ENCODE assay signal across 17 mouse cellular contexts in the genomic region with DNA sequence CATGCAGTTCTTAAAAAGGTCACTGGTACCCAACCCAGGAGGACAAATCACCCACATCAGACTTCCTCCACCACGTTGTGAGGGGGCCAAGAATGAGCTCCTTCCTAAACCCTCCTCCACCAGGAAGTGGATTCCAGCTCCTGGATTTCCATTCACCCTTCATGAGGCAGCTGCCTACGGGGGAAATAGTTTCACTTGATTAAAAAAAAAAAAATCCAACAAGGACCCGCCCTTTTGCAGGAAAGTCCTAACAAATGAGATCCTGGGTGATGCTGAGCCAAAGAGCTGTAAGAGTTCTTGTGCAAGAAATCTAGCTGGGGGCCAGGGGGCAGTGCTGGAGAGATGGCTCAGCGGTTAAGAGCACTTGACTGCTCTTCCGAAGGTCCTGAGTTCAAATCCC. TPM values are rescaled to one million over a fixed set of nuclear protein-coding genes. Genes with fewer than 3 reads are reported as not detected.
DNase-seq lines count a peak whose midpoint lies in the region; ATAC-seq and TF ChIP-seq lines count a peak whose summit lies in the region.
"Had no signal": no experiment of that assay in that cellular context is flagged by ENCODE, and none has a peak within 500 bp of the region (broad histone marks: within the 10 kb centered on the region; RNA-seq: fewer than 3 reads in every experiment).

No protein-coding gene starts in this region.

- TF ChIP-seq CTCF in kidney, postnatal 0 days (IDR thresholded peaks at IDR 0.05; ENCODE audit: low read depth) = no peak

- no peak for ATAC-seq in heart, embryonic 12.5 days (ENCODE audit: insufficient number of reproducible peaks, low FRiP score)
- ATAC-seq in kidney, postnatal 0 days (replicated peaks; ENCODE audit: low FRiP score, low read depth) = no peak
- ATAC-seq in hindbrain, embryonic 11.5 days (ENCODE audit: low FRiP score) = no peak

- H3K4me2 ChIP-seq in heart, embryonic 12.5 days = no peak overlapping the region
- no peak overlapping the region for H3K4me2 ChIP-seq in kidney, postnatal 0 days (ENCODE audit: low read length)
- no peak overlapping the region for H3K4me2 ChIP-seq in hindbrain, embryonic 11.5 days (replicated peaks; ENCODE audit: low read depth, low read length)
- H3K4me2 ChIP-seq: lung, embryonic 15.5 days had no signal

- H3K27me3 ChIP-seq in heart, embryonic 12.5 days (replicated peaks) = no peaks in the 10 kb centered on the region
- H3K27me3 ChIP-seq in kidney, postnatal 0 days (ENCODE audit: insufficient read depth, low read length) = no peaks in the 10 kb centered on the region
- no peaks in the 10 kb centered on the region for H3K27me3 ChIP-seq in hindbrain, embryonic 11.5 days (ENCODE audit: control insufficient read depth, insufficient read depth, low read length)
- H3K27me3 ChIP-seq: lung, embryonic 15.5 days had no signal

- no peak overlapping the region for H3K27ac ChIP-seq in heart, embryonic 12.5 days (ENCODE audit: poor library complexity, severe bottlenecking)
- H3K27ac ChIP-seq in kidney, postnatal 0 days = no peak overlapping the region
- H3K27ac ChIP-seq in hindbrain, embryonic 11.5 days (ENCODE audit: low read depth, low read length) = no peak overlapping the region
- H3K27ac ChIP-seq: lung, embryonic 15.5 days had no signal

- no peaks in the 10 kb centered on the region for H3K36me3 ChIP-seq in heart, embryonic 12.5 days
- no peaks in the 10 kb centered on the region for H3K36me3 ChIP-seq in kidney, postnatal 0 days (ENCODE audit: insufficient read depth, low read length)
- H3K36me3 ChIP-seq in hindbrain, embryonic 11.5 days (ENCODE audit: control insufficient read depth, insufficient read depth, low read length) = 0 out of 2 replicates have a peak, but pooled peaks cover 3% of the 10 kb centered on the region
- H3K36me3 ChIP-seq: lung, embryonic 15.5 days had no signal

- DNase-seq in heart, adult 8-10 months (ENCODE audit: low spot score) = peak; percentile 71
- peak; percentile 23 for DNase-seq in ES-CJ7 (ENCODE audit: low read depth, low spot score)
- peak; percentile 3 for DNase-seq in fibroblast of lung, adult 2 months (ENCODE audit: low read depth)
- DNase-seq in kidney, postnatal 0 days (ENCODE audit: low spot score) = peak; percentile 52
- DNase-seq in urinary bladder, adult 2 months (ENCODE audit: low spot score) = no peak
- no peak for DNase-seq in thymus, postnatal 4 days
- DNase-seq in hindbrain, embryonic 11.5 days (ENCODE audit: low spot score) = no peak
- DNase-seq: gastrocnemius, postnatal 25 days; right cerebral cortex, postnatal 25 days had no signal

- H3K4me3 ChIP-seq in heart, embryonic 12.5 days = no peak overlapping the region
- H3K4me3 ChIP-seq in kidney, postnatal 0 days (replicated peaks; ENCODE audit: low read depth, low read length) = no peak overlapping the region
- no peak overlapping the region for H3K4me3 ChIP-seq in hindbrain, embryonic 11.5 days (ENCODE audit: low read depth, low read length)
- H3K4me3 ChIP-seq: lung, embryonic 15.5 days had no signal

- H3K9ac ChIP-seq in heart, embryonic 12.5 days = no peak overlapping the region
- no peak overlapping the region for H3K9ac ChIP-seq in kidney, postnatal 0 days (ENCODE audit: low read depth, low read length)
- H3K9ac ChIP-seq in hindbrain, embryonic 11.5 days (ENCODE audit: low read depth, low read length) = no peak overlapping the region
- H3K9ac ChIP-seq: lung, embryonic 15.5 days had no signal

- no peaks in the 10 kb centered on the region for H3K9me3 ChIP-seq in heart, embryonic 12.5 days (replicated peaks)
- H3K9me3 ChIP-seq in kidney, postnatal 0 days (replicated peaks; ENCODE audit: low read length) = no peaks in the 10 kb centered on the region
- no peaks in the 10 kb centered on the region for H3K9me3 ChIP-seq in hindbrain, embryonic 11.5 days (ENCODE audit: control insufficient read depth, low read length)
- H3K9me3 ChIP-seq: lung, embryonic 15.5 days had no signal

- H3K4me1 ChIP-seq in heart, embryonic 12.5 days (replicated peaks) = peaks cover 13% of the 10 kb centered on the region
- no peaks in the 10 kb centered on the region for H3K4me1 ChIP-seq in kidney, postnatal 0 days (replicated peaks; ENCODE audit: insufficient read depth, low read length)
- no peaks in the 10 kb centered on the region for H3K4me1 ChIP-seq in hindbrain, embryonic 11.5 days (replicated peaks; ENCODE audit: control insufficient read depth, insufficient read depth, low read length)
- H3K4me1 ChIP-seq: lung, embryonic 15.5 days had no signal

- WGBS in heart, embryonic 12.5 days = 51% methylated on average over 5 of the region's 5 CpGs
- 32% methylated on average over 5 of the region's 5 CpGs for WGBS in kidney, postnatal 0 days
- WGBS in hindbrain, embryonic 11.5 days = 66% methylated on average over 5 of the region's 5 CpGs

RNA-seq across cellular contexts. Expression of a gene that starts 11.4 kb away (rescaled TPM):
- 100 to 1,000 TPM; 107 to 186 (median 147) TPM for total RNA-seq in heart, adult 8-10 months (2022)
- polyA plus RNA-seq in heart, embryonic 12.5 days (2016; fragmentation: Nextera tagmentation; extraction: Ambion mirVana) = 53.7 and 54.9 TPM in 2 replicates
- 51.7 and 57.9 TPM in 2 replicates for polyA plus RNA-seq in kidney, postnatal 0 days (2015; fragmentation: Nextera tagmentation; extraction: Ambion mirVana)
- 55.8 and 62.7 TPM in 2 replicates for polyA plus RNA-seq in urinary bladder, adult 2 months (2012; rRNA removed)
- 11.4 and 12.1 TPM in 2 replicates for polyA plus RNA-seq in hindbrain, embryonic 11.5 days (2014; fragmentation: Nextera tagmentation; extraction: Ambion mirVana)

RNA-seq across cellular contexts. Expression of a gene that starts 14.2 kb away (rescaled TPM):
- total RNA-seq in heart, adult 8-10 months (2022) = not detected
- not detected in 2 replicates for polyA plus RNA-seq in heart, embryonic 12.5 days (2016; fragmentation: Nextera tagmentation; extraction: Ambion mirVana)
- not detected in 2 replicates for polyA plus RNA-seq in kidney, postnatal 0 days (2015; fragmentation: Nextera tagmentation; extraction: Ambion mirVana)
- polyA plus RNA-seq in urinary bladder, adult 2 months (2012; rRNA removed) = not detected in 2 replicates
- polyA plus RNA-seq in hindbrain, embryonic 11.5 days (2014; fragmentation: Nextera tagmentation; extraction: Ambion mirVana) = not detected in 2 replicates
- total RNA-seq: common myeloid progenitor, adult 5-6 weeks; gastrocnemius, postnatal 25 days; midbrain, postnatal 0 days; neutrophil, adult 5-6 weeks had no signal
- polyA plus RNA-seq: forebrain, embryonic 11.5 days; limb, embryonic 11.5 days; lung, embryonic 15.5 days; midbrain, postnatal 0 days; stomach, embryonic 16.5 days had no signal

RNA-seq across cellular contexts. Expression of a gene that starts 30.0 kb away (rescaled TPM):
- 1 to 10 TPM in 3 of 4 experiments, under 1 TPM in 1; 0.92 to 2.6 (median 1.5) TPM for total RNA-seq in heart, adult 8-10 months (2022)
- 4.1 and 4.5 TPM in 2 replicates for polyA plus RNA-seq in heart, embryonic 12.5 days (2016; fragmentation: Nextera tagmentation; extraction: Ambion mirVana)
- polyA plus RNA-seq in kidney, postnatal 0 days (2015; fragmentation: Nextera tagmentation; extraction: Ambion mirVana) = 3.5 and 4.2 TPM in 2 replicates
- 1.2 and 1.4 TPM in 2 replicates for polyA plus RNA-seq in urinary bladder, adult 2 months (2012; rRNA removed)
- polyA plus RNA-seq in hindbrain, embryonic 11.5 days (2014; fragmentation: Nextera tagmentation; extraction: Ambion mirVana) = 23.3 and 26.5 TPM in 2 replicates
- total RNA-seq: common myeloid progenitor, adult 5-6 weeks; neutrophil, adult 5-6 weeks had no signal

RNA-seq across cellular contexts. Expression of a gene that starts 31.4 kb away (rescaled TPM):
- 1 to 10 TPM in 3 of 4 experiments, under 1 TPM in 1; 0.65 to 1.9 (median 1.2) TPM for total RNA-seq in heart, adult 8-10 months (2022)
- 0.77 and 1.6 TPM in 2 replicates for polyA plus RNA-seq in heart, embryonic 12.5 days (2016; fragmentation: Nextera tagmentation; extraction: Ambion mirVana)
- polyA plus RNA-seq in kidney, postnatal 0 days (2015; fragmentation: Nextera tagmentation; extraction: Ambion mirVana) = 1.6 and 1.8 TPM in 2 replicates
- polyA plus RNA-seq in urinary bladder, adult 2 months (2012; rRNA removed) = 0.03 TPM in 1 of 2 replicates, not detected in the other
- 0.11 and 0.31 TPM in 2 replicates for polyA plus RNA-seq in hindbrain, embryonic 11.5 days (2014; fragmentation: Nextera tagmentation; extraction: Ambion mirVana)
- total RNA-seq: common myeloid progenitor, adult 5-6 weeks; gastrocnemius, postnatal 25 days; neutrophil, adult 5-6 weeks had no signal
- polyA plus RNA-seq: forebrain, embryonic 11.5 days; stomach, embryonic 16.5 days had no signal

RNA-seq across cellular contexts. Expression of a gene that starts 43.1 kb away (rescaled TPM):
- total RNA-seq in heart, adult 8-10 months (2022) = 10 to 100 TPM; 56.7 to 79.2 (median 64.0) TPM
- polyA plus RNA-seq in heart, embryonic 12.5 days (2016; fragmentation: Nextera tagmentation; extraction: Ambion mirVana) = 1.6 and 1.9 TPM in 2 replicates
- polyA plus RNA-seq in kidney, postnatal 0 days (2015; fragmentation: Nextera tagmentation; extraction: Ambion mirVana) = 2.8 and 2.9 TPM in 2 replicates
- polyA plus RNA-seq in urinary bladder, adult 2 months (2012; rRNA removed) = 15.3 and 19.8 TPM in 2 replicates
- polyA plus RNA-seq in hindbrain, embryonic 11.5 days (2014; fragmentation: Nextera tagmentation; extraction: Ambion mirVana) = 0.09 and 0.13 TPM in 2 replicates
- total RNA-seq: midbrain, postnatal 0 days had no signal

Comparison
In these comparisons a context has a peak if more than half of its experiments do, and no peak if none do; other contexts are left out.
1. DNase-seq: peak in heart, adult 8-10 months (single experiment), ES-CJ7 (single experiment), fibroblast of lung, adult 2 months (single experiment) and kidney, postnatal 0 days (single experiment); none in urinary bladder, adult 2 months (single experiment), thymus, postnatal 4 days (single experiment) and hindbrain, embryonic 11.5 days (single experiment).